Mouse (Mus musculus) kidney, postnatal 25 days (tissue): ENCODE data around the gene Cog3.

Source experiments
- DNase-seq, 2 experiments: peaks; one replicate each; pipeline ENCODE4 v3.0.0; 2021; ENCODE audit warnings: mixed read lengths in 2 of 2

Cog3 gene

DNA sequence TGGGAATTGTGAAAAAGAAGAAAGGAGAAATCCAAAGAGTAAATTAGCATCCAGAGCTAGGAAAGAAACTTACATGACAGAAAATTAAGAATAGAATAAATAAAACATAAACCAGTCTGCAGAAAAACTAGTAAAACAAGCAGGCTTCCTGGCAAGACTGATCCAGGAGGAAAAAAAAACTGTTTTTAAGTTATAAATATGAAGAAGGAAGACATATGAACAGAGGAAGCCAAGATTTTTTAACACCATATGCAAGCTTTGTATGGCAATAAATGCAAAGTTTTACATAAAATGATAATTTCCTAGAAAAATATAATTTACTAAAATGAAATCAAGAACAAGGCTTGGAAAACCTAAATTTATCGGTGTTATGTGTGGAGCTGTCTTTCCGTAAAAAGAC is 63.9 kb downstream of the Cog3 start:
- no peak for DNase-seq

DNA sequence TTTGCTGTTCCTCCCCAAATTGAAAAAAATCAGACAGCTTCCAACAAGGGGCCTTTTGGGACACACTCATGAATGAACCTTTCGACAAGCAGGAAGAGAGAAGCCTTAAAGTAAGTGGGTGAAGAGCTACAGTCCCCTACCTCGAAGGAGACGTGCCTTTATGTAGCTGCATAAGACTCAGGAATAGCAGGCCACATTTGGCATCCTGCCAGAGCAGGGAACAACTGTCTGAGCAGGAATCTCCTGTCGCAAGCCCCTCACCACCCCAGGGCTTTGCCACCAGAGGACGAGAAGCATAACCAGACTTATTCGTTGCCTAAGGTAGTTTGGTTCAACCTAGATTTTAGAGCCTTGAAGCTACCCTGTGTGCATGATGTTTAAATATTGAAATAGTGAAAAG is 78.0 kb downstream of the Cog3 start:
- DNase-seq = no peak

DNA sequence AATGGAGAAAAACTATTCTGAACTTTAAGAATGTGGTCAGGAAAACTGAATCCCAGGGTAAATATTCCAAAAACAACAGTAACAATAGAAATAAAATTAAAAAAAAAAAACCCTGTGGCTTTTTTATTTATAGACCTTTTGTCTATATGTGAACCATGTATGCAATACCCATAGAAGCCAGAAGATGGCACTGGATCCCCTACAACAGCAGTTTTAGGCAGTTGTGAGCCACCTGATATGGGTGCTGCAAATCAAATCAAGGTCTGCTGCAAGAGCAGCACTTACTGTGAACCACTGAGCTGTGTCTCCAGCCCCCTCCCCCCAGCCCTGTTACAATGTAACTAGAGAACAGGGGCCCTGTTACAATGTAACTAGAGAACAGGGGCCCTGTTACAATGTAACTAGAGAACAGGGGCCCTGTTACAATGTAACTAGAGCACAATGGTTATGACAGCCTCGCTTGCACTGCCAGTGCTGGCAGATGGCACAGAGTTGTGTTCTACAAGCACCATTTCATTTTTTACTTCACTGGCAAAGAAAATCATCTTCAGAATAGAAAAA is 85.2 kb downstream of the Cog3 start:
- peak; percentile 67 to 84 for DNase-seq

DNA sequence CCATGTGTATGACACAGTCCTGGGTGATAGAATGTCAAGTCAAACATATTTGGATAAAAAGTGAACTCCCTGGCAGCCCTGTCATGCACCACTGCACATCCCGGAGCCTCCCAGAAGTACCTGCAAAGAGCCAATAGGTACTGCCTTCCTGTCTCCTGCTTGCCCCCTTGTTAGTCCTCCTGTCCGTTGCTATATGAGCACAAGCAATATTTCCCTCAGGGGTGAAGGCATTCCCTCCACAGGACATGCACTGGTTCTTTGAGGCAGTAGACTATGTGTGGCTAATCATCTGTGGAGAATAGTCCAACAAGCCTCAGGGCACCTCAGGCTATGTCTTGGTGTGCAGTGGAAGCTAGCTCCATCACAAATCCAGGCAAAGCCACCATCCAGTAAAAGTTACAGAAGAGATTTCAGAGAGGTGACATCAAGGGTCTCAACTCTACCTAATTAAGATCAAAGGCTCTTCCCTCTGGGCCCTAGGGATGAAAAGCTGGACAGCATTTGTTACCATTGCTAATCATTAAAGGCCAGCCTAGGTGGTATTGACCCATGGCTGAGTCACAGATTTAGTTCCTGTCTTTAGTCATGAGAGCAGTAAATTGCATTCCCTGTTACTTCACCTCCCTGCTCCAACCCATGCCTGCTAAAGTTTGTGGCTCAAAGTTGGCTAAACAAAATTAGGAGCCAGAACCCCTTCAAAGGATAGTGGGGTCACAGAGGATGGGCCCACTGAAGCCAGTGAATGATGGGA is 88.7 kb downstream of the Cog3 start:
- DNase-seq = peak in 1 of 2 experiments; percentile 28

DNA sequence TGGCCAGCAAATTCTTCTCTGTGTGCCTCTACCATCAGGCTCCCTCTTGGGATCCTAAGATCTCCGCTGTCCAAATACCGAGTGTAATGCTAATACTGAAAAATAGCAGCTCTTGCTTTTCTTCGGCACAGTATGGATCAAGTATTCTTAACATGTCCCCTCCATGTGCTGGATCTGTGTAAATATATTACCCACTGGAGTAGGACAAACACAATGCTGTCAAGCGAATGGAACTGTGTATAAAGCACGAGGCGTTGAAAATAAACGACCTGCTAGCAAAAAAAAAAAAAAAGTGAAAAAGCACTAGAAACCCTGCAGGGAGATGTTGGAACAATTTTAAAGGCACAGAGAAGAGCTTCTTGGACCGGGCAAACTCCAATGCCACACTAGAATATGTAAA is 92.8 kb downstream of the Cog3 start:
- no peak for DNase-seq

DNA sequence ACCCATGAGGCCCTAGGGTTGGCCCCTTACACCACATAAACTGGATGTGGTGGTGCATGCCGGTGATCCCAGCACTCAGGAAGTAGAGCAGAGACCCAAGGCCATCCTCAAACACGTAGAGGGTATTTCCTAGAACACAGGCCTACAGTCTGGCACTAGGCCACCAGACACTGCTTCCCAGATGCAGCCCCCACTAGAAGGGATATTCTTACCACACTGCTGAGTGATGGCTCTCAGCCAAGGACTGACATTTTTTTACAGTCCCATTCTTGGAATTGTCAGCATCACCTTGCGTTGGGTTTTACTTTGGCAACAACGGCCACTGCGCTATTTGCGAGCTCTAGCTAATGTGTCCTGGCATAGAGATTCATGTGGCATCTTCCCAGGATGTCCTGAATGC is 93.4 kb downstream of the Cog3 start:
- no peak for DNase-seq
